Mouse (Mus musculus) spleen, adult 2 months (tissue): Measurements from ENCODE around the gene Kel.

Experiments
- CTCF ChIP-seq: fragments of 200-500 bp; IDR thresholded peaks from 2 replicates; pipeline ENCODE4 v1.5.1; 2011; ENCODE audit warnings: mild to moderate bottlenecking, inconsistent platforms; ENCODE audit not compliant: insufficient read depth, insufficient read length, insufficient replicate concordance; ENCODE audit errors: extremely low read depth
- POLR2A ChIP-seq: fragments of 200-500 bp; IDR thresholded peaks from 2 replicates; pipeline ENCODE4 v1.6.1; 2011; ENCODE audit warnings: low read depth, low read length, inconsistent platforms

DNA sequence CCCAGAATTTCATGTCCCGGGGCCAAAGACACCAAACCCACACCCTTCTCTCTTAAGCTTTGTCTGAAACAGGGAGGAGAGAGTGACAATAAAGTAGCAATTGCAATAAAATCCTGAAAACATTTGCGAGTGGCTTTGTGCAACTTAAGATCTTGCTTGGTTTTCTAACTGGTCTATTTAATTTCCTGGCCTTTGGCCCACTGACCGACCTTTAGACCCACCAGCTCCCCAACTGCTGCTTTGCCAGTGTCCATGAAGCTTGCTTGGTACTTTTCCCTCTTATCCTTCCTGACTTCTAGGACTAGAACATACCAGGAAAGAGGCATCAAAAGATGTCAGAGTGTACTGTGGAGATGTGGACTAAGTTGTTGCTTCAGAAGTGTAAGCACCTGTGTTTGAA lies 18.5 kb downstream of the Kel start:
- no peak for TF ChIP-seq CTCF
- no peak for TF ChIP-seq POLR2A
